Mouse (Mus musculus) CH12.LX (cell line): ENCODE data around the gene Slc7a14. TPM values are rescaled to one million over a fixed set of nuclear protein-coding genes. Genes with fewer than 3 reads are reported as not detected.

ENCODE experiments used
- DNase-seq: peaks from one replicate; pipeline ENCODE4 v3.0.0-alpha.2; 2013; ENCODE audit errors: extremely low read depth
- H3K27ac ChIP-seq: 2 replicates; pipeline ENCODE4 v1.5.1; 2012; ENCODE audit warnings: low read depth, mild to moderate bottlenecking, control low read depth, moderate library complexity; ENCODE audit not compliant: insufficient read depth
- H3K27me3 ChIP-seq: replicated peaks from 2 replicates; pipeline ENCODE3; 2012; ENCODE audit warnings: inconsistent platforms
- H3K36me3 ChIP-seq, 2 experiments: replicated peaks in 1 of 2; 2 replicates each; pipeline versions ENCODE3 to v1.6.1; 2012; ENCODE audit warnings: inconsistent platforms in 1 of 2, low read length in 1 of 2, mild to moderate bottlenecking in 1 of 2, mixed read lengths in 1 of 2, moderate library complexity in 1 of 2; ENCODE audit not compliant: control insufficient read depth in 1 of 2, insufficient read depth in 1 of 2
- H3K4me1 ChIP-seq, 2 experiments: 2 replicates each; pipeline ENCODE4 v1.6.1; 2012; ENCODE audit warnings: inconsistent platforms in 1 of 2, moderate library complexity in 1 of 2; ENCODE audit not compliant: insufficient read depth in 2 of 2, control insufficient read depth in 1 of 2
- H3K4me2 ChIP-seq: 2 replicates; pipeline ENCODE4 v1.6.1; 2012; ENCODE audit warnings: low read depth, mild to moderate bottlenecking, control low read depth; ENCODE audit not compliant: poor library complexity, insufficient read depth, severe bottlenecking
- H3K4me3 ChIP-seq, 3 experiments: fragments of 150-350 bp in 1 of 3; sonication (generic) in 1 of 3; replicated peaks in 1 of 3; 2 replicates each; pipeline versions ENCODE3 to v1.5.1; 2011 to 2012; ENCODE audit warnings: low read depth in 2 of 3, low read length in 2 of 3, mild to moderate bottlenecking in 2 of 3, moderate library complexity in 2 of 3, control low read depth in 1 of 3, improper control_type of control experiment in 1 of 3, inconsistent platforms in 1 of 3, mixed read lengths in 1 of 3; ENCODE audit not compliant: poor library complexity in 1 of 3
- H3K79me2 ChIP-seq: replicated peaks from 2 replicates; pipeline ENCODE4 v1.6.1; 2012; ENCODE audit warnings: mild to moderate bottlenecking, moderate library complexity; ENCODE audit not compliant: control insufficient read depth, poor library complexity, insufficient read depth, severe bottlenecking; ENCODE audit errors: extremely low read depth
- H3K9ac ChIP-seq: 2 replicates; pipeline ENCODE4 v1.6.1; 2012; ENCODE audit warnings: low read depth, mild to moderate bottlenecking, control low read depth, moderate library complexity; ENCODE audit not compliant: insufficient read depth
- H3K9me3 ChIP-seq: replicated peaks from 2 replicates; pipeline ENCODE3; 2012; ENCODE audit warnings: low read length, inconsistent platforms, mixed read lengths
- BHLHE40 ChIP-seq: IDR thresholded peaks from 2 replicates; pipeline ENCODE4 v1.6.1; 2011; ENCODE audit warnings: mild to moderate bottlenecking, low read depth, low read length, improper control_type of control experiment
- E2F4 ChIP-seq: IDR thresholded peaks from 2 replicates; pipeline ENCODE4 v1.6.1; 2011; ENCODE audit warnings: low read depth, low read length, improper control_type of control experiment; ENCODE audit not compliant: insufficient replicate concordance
- EP300 ChIP-seq: IDR thresholded peaks from 2 replicates; pipeline ENCODE4 v1.6.1; 2011; ENCODE audit warnings: low read length, improper control_type of control experiment
- ETS1 ChIP-seq: conservative IDR thresholded peaks from 2 replicates; pipeline ENCODE4 v1.6.1; 2012; ENCODE audit warnings: low read depth, mild to moderate bottlenecking, inconsistent platforms, low read length, improper control_type of control experiment, moderate library complexity
- JUN ChIP-seq: IDR thresholded peaks from 2 replicates; pipeline ENCODE4 v1.6.1; 2011; ENCODE audit warnings: low read depth, mild to moderate bottlenecking, low read length, improper control_type of control experiment, moderate library complexity; ENCODE audit not compliant: insufficient read depth
- MAFK ChIP-seq: IDR thresholded peaks from 2 replicates; pipeline ENCODE4 v1.6.1; 2011; ENCODE audit warnings: low read length, improper control_type of control experiment; ENCODE audit not compliant: insufficient replicate concordance
- MAZ ChIP-seq: IDR thresholded peaks from 2 replicates; pipeline ENCODE4 v1.6.1; 2012; ENCODE audit warnings: low read depth, mild to moderate bottlenecking, inconsistent platforms, low read length, improper control_type of control experiment, moderate library complexity
- POLR2AphosphoS2 ChIP-seq: IDR thresholded peaks from 2 replicates; pipeline ENCODE4 v1.6.1; 2011; ENCODE audit warnings: low read depth, low read length, improper control_type of control experiment
- RCOR1 ChIP-seq: conservative IDR thresholded peaks from 2 replicates; pipeline ENCODE4 v1.6.1; 2012; ENCODE audit warnings: low read depth, mild to moderate bottlenecking, inconsistent platforms, low read length, improper control_type of control experiment
- TCF12 ChIP-seq: IDR thresholded peaks from 2 replicates; pipeline ENCODE4 v1.6.1; 2014; ENCODE audit warnings: low read depth, mild to moderate bottlenecking, inconsistent platforms, low read length, improper control_type of control experiment
- UBTF ChIP-seq: IDR thresholded peaks from 2 replicates; pipeline ENCODE4 v1.6.1; 2012; ENCODE audit warnings: low read depth, mild to moderate bottlenecking, inconsistent platforms, low read length, improper control_type of control experiment, moderate library complexity
- USF2 ChIP-seq: conservative IDR thresholded peaks from 2 replicates; pipeline ENCODE4 v1.6.1; 2011; ENCODE audit warnings: low read depth, low read length, improper control_type of control experiment
- ZC3H11A ChIP-seq: IDR thresholded peaks from 2 replicates; pipeline ENCODE4 v1.6.1; 2012; ENCODE audit warnings: low read depth, mild to moderate bottlenecking, inconsistent platforms, low read length, improper control_type of control experiment
- ZKSCAN1 ChIP-seq: IDR thresholded peaks from 2 replicates; pipeline ENCODE4 v1.6.1; 2012; ENCODE audit warnings: low read depth, inconsistent platforms, low read length, improper control_type of control experiment, borderline replicate concordance
- ZNF384 ChIP-seq: IDR thresholded peaks from 2 replicates; pipeline ENCODE4 v1.6.1; 2012; ENCODE audit warnings: low read depth, low read length, improper control_type of control experiment, inconsistent platforms
- dilution Hi-C: fragments of 300-500 bp; cut with MboI; formaldehyde crosslinking; loops from 2 replicates; pipeline ENCODE4 v1.14.3; 2020; ENCODE audit warnings: low sequenced_read_pairs; ENCODE audit not compliant: extremely low pct_unique_long_range_greater_than_20kb, extremely low pct_ligation_motif_present
- in situ Hi-C: fragments of 300-500 bp; cut with MboI; formaldehyde crosslinking; loops from 3 replicates; pipeline ENCODE4 v1.14.3; 2019; ENCODE audit warnings: low sequenced_read_pairs, low pct_ligation_motif_present, low pct_unique_long_range_greater_than_20kb, mixed read lengths
- polyA plus RNA-seq: library from polyadenylated mRNA; unstranded; fragments of >175 nt; gene quantifications from 2 replicates; pipeline ENCODE4 v1.2.1, GENCODE M21; 2012; ENCODE audit warnings: low read depth; ENCODE audit not compliant: insufficient read length
- total RNA-seq, 2 experiments: library from RNA; depleted of rRNA; stranded (reverse); fragments of 300-350 nt in 1 of 2; fragments of >200 nt in 1 of 2; gene quantifications; 2 replicates each; pipeline ENCODE4 v1.2.3; 2012 to 2014

Gene Slc7a14
- total and polyA plus RNA-seq, 3 experiments = not detected

DNA sequence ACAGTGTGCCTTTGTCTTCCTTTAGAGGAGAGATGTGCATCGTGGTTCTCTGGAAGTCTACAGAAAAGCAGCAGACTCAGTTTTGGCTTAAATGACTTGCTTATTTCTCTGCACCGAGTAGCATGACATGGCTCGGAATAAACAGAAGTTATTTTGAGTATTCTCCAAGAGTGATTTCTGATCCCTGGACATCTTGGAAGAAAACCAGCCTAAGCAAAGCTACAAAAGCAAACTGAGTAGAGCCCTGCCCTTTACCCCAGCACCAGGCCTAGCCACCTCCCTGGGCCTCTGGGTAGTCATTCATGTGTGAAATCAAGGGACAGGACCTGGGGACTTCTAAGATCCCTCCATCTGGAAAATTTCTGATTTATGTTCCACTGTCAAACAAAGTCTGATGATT, 74.0 kb downstream of the Slc7a14 start:
- H3K9ac ChIP-seq = no peak overlapping the region
- dilution Hi-C loops = no loop called here
- no peak overlapping the region for H3K4me3 ChIP-seq
- no peaks in the 10 kb centered on the region for H3K36me3 ChIP-seq
- H3K4me2 ChIP-seq = no peak overlapping the region
- peaks cover 0 to 25% of the 10 kb centered on the region in 2 experiments; a peak in 2 of 4 replicates for H3K4me1 ChIP-seq
- in situ Hi-C loops = loop anchor here (25.0 kb wide), 1 partner anchor 174 kb away; no protein-coding TSS in a partner anchor
- no peak overlapping the region for H3K27ac ChIP-seq
- no peaks in the 10 kb centered on the region for H3K9me3 ChIP-seq
- TF ChIP-seq POLR2AphosphoS2 (no peak), EP300 (no peak), BHLHE40 (no peak), RCOR1 (no peak), ZC3H11A (no peak), E2F4 (no peak), ETS1 (no peak)
- DNase-seq = no peak
- no peaks in the 10 kb centered on the region for H3K27me3 ChIP-seq
- no peaks in the 10 kb centered on the region for H3K79me2 ChIP-seq

DNA sequence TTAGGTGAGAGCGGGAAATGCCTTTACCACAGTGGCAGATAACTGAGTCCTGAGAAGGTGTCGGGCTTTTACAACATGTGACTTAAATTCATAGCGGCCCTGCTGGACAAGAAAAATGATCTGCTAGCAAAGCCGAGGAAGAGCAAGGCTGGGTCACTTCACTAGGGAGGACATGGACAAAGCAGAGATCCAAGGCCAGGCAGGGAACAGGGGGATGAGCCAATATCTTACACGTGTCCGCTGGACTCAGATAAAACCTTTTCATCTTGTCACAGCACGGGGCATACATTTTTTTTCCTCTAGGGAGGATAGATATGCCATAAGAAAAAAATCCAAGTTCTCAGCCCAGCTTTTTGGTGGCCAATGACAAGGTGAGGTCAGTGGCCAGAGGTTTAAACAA, 75.8 kb downstream of the Slc7a14 start:
- Histone ChIP-seq H3K79me2 (no peaks in the 10 kb centered on the region), H3K9me3 (no peaks in the 10 kb centered on the region), H3K36me3 (no peaks in the 10 kb centered on the region), H3K4me2 (no peak overlapping the region), H3K27ac (no peak overlapping the region), H3K4me1 (peaks cover 4 to 27% of the 10 kb centered on the region in 2 experiments; a peak in 3 of 4 replicates), H3K27me3 (no peaks in the 10 kb centered on the region), H3K4me3 (no peak overlapping the region), H3K9ac (no peak overlapping the region)
- DNase-seq = no peak
- TF ChIP-seq ZKSCAN1 = no peak
- no peak for TF ChIP-seq ETS1
- TF ChIP-seq TCF12 = no peak
- no peak for TF ChIP-seq ZNF384
- no peak for TF ChIP-seq MAFK
- TF ChIP-seq UBTF = no peak
- TF ChIP-seq MAZ = no peak
- TF ChIP-seq RCOR1 = no peak
- no peak for TF ChIP-seq USF2
- no peak for TF ChIP-seq JUN
- in situ Hi-C loops (loop anchor here (25.0 kb wide), 1 partner anchor 172 kb away; no protein-coding TSS in a partner anchor), dilution Hi-C loops (no loop called here)
